Mouse (Mus musculus) neural tube, embryonic 11.5 days (tissue): Measurements from ENCODE around the gene Tnpo1. TPM values are rescaled to one million over a fixed set of nuclear protein-coding genes. Genes with fewer than 3 reads are reported as not detected.

Source experiments
- ATAC-seq: fragments of 200-750 bp; cut with Nextera tagmentation; 2 replicates; pipeline ENCODE4 v1.8.0; 2017; ENCODE audit warnings: moderate number of reproducible peaks, mild to moderate bottlenecking, moderate TSS enrichment, moderate library complexity; ENCODE audit not compliant: insufficient read depth, low FRiP score, low TSS enrichment
- DNase-seq: peaks from one replicate; pipeline ENCODE4 v3.0.0-alpha.2; 2015; ENCODE audit warnings: low spot score
- H3K27ac ChIP-seq: fragments of 300-500 bp; sonication (generic); 2 replicates; pipeline ENCODE4 v1.5.1; 2014; ENCODE audit warnings: low read depth, mild to moderate bottlenecking, low read length
- H3K27me3 ChIP-seq: fragments of 300-500 bp; sonication (generic); 2 replicates; pipeline ENCODE4 v1.6.1; 2014; ENCODE audit warnings: mild to moderate bottlenecking, low read length, mixed read lengths; ENCODE audit not compliant: control insufficient read depth, insufficient read depth
- H3K36me3 ChIP-seq: fragments of 300-500 bp; sonication (generic); 2 replicates; pipeline ENCODE4 v1.6.1; 2014; ENCODE audit warnings: mild to moderate bottlenecking, low read length, moderate library complexity, mixed read lengths; ENCODE audit not compliant: control insufficient read depth, insufficient read depth
- H3K4me1 ChIP-seq: fragments of 300-500 bp; sonication (generic); 2 replicates; pipeline ENCODE4 v1.6.1; 2014; ENCODE audit warnings: low read length, mixed read lengths; ENCODE audit not compliant: control insufficient read depth, insufficient read depth
- H3K4me2 ChIP-seq: fragments of 300-500 bp; sonication (generic); 2 replicates; pipeline ENCODE4 v1.6.1; 2014; ENCODE audit warnings: low read depth, mild to moderate bottlenecking, moderate library complexity
- H3K4me3 ChIP-seq: fragments of 300-500 bp; sonication (generic); 2 replicates; pipeline ENCODE4 v1.5.1; 2014; ENCODE audit warnings: low read depth, low read length
- H3K9ac ChIP-seq: fragments of 300-500 bp; sonication (generic); 2 replicates; pipeline ENCODE4 v1.6.1; 2014; ENCODE audit warnings: mild to moderate bottlenecking, low read length
- H3K9me3 ChIP-seq: fragments of 300-500 bp; sonication (generic); 2 replicates; pipeline ENCODE4 v1.6.1; 2016; ENCODE audit warnings: low read length; ENCODE audit not compliant: control insufficient read depth
- WGBS: fragments of 180-500 bp; shearing (Covaris S2); extraction: QIAGEN DNeasy Blood & Tissue Kit; methylation state at CpG from one replicate; pipeline ENCODE4 v1.1.7; 2014; 5-methylcytosine and 5-hydroxymethylcytosine counted together
- polyA plus RNA-seq: library from polyadenylated mRNA; unstranded; fragments of >200 nt; fragmentation: Nextera tagmentation; extraction: Ambion mirVana; gene quantifications from 2 replicates; pipeline ENCODE4 v1.2.1, GENCODE M21; 2014

Gene Tnpo1
- polyA plus RNA-seq, 1 experiment from 2014 or later: 67.8 TPM

DNA sequence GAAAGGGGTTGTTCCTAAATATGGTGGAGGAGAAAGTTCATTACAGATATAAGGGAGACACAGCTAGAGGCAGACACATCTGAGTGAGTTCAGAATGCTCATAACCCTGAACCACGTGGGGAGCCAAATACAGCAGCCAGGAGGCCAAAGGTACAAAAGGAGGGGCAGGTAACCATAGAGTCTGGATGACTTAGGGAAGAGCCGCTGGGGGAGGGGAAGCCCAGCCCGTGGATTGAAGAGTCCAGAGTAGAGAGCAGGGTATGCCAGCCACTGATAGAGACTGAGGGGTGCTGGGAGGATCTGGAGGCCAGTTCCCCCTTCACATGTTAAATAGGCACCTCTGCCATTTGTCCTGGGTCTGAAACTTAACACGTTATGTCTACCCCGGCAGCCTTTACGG, 29.5 kb upstream of the Tnpo1 start:
- no peaks in the 10 kb centered on the region for H3K9me3 ChIP-seq
- no peaks in the 10 kb centered on the region for H3K27me3 ChIP-seq
- no peak overlapping the region for H3K9ac ChIP-seq
- H3K4me3 ChIP-seq: no peak overlapping the region
- H3K4me1 ChIP-seq: peaks cover 3% of the 10 kb centered on the region; the same call in 1 of the 2 replicates
- DNase-seq (no peak), ATAC-seq (no peak)
- no peak overlapping the region for H3K4me2 ChIP-seq
- no peaks in the 10 kb centered on the region for H3K36me3 ChIP-seq
- 55% methylated on average over 6 of the region's 6 CpGs for WGBS
- no peak overlapping the region for H3K27ac ChIP-seq

GRCm38 (mm10) chr13:98955226-98955625, 29.0 kb upstream of the Tnpo1 start:
- H3K4me3 ChIP-seq: no peak overlapping the region
- DNase-seq (no peak), ATAC-seq (no peak)
- H3K9me3 ChIP-seq: no peaks in the 10 kb centered on the region
- no peaks in the 10 kb centered on the region for H3K27me3 ChIP-seq
- H3K36me3 ChIP-seq: no peaks in the 10 kb centered on the region
- WGBS: 69% methylated on average over 5 of the region's 5 CpGs
- no peak overlapping the region for H3K9ac ChIP-seq
- no peak overlapping the region for H3K27ac ChIP-seq
- H3K4me1 ChIP-seq: peaks cover 3% of the 10 kb centered on the region; the same call in 1 of the 2 replicates
- no peak overlapping the region for H3K4me2 ChIP-seq

DNA sequence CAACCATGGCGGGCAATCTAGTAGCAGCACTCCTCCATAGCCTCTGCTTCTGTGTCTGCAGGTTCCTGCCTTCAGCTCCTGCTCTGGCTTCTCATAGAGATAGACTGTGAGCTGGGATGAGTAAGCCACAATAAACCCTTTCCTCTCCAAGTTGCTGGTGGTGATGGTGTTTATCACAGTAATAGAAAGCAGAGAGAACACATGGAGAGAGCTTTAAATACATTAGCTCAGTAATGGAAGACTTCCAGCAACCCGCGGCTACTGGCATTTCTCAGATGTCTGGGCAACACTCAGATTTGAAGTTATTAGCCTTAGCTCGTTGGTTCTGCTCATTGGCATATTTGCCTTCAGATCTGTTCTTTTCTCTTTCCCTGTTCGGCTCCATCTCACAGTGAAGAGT, 27.6 kb upstream of the Tnpo1 start:
- 96% methylated on average over 5 of the region's 5 CpGs for WGBS
- H3K9me3 ChIP-seq: no peaks in the 10 kb centered on the region
- no peaks in the 10 kb centered on the region for H3K27me3 ChIP-seq
- peaks cover 3% of the 10 kb centered on the region; the same call in 1 of the 2 replicates for H3K4me1 ChIP-seq
- H3K4me3 ChIP-seq: no peak overlapping the region
- no peaks in the 10 kb centered on the region for H3K36me3 ChIP-seq
- ATAC-seq (no peak), DNase-seq (no peak)
- H3K4me2 ChIP-seq: no peak overlapping the region
- no peak overlapping the region for H3K9ac ChIP-seq
- H3K27ac ChIP-seq: no peak overlapping the region

DNA sequence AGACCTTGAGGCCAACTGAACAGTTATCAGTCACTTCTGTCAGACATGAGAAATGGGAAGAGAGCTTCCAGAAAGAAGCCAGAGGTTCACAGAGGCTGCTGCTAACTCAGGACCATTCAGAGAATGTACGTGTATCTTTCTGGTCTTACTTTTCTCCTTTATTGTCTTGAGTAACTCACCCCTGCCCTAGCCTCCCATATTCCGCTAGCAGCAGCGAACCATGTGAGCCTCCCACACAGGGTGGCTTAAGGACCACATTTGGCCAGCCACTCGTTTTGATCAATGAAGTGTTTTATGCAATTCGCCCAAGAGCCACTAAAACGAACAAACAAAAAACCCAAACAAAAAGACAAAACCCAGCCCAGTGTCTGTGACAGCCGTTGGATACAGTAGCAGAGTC, 25.8 kb upstream of the Tnpo1 start:
- no peak for ATAC-seq
- Histone ChIP-seq H3K4me3 (no peak overlapping the region), H3K27me3 (no peaks in the 10 kb centered on the region), H3K4me2 (no peak overlapping the region), H3K4me1 (no peaks in the 10 kb centered on the region), H3K36me3 (no peaks in the 10 kb centered on the region), H3K9ac (no peak overlapping the region), H3K9me3 (no peaks in the 10 kb centered on the region), H3K27ac (no peak overlapping the region)
- no peak for DNase-seq
- WGBS: 80% methylated on average over 7 of the region's 7 CpGs

- H3K4me1 ChIP-seq: no peaks in the 10 kb centered on the region
Observed at GRCm38 (mm10) chr13:98948146-98948545, 22.0 kb upstream of the Tnpo1 start.

GRCm38 (mm10) chr13:98946434-98946833, 20.2 kb upstream of the Tnpo1 start:
- no peak for DNase-seq
- no peaks in the 10 kb centered on the region for H3K9me3 ChIP-seq
- H3K27ac ChIP-seq: no peak overlapping the region
- no peak for ATAC-seq
- no peak overlapping the region for H3K9ac ChIP-seq
- no peaks in the 10 kb centered on the region for H3K27me3 ChIP-seq
- WGBS: 85% methylated on average over 7 of the region's 7 CpGs
- no peak overlapping the region for H3K4me3 ChIP-seq
- H3K4me1 ChIP-seq: no peaks in the 10 kb centered on the region
- no peaks in the 10 kb centered on the region for H3K36me3 ChIP-seq
- H3K4me2 ChIP-seq: no peak overlapping the region

More at GRCm38 (mm10) chr13:98948146-98948545, 22.0 kb upstream of the Tnpo1 start:
- Histone ChIP-seq H3K4me3 (no peak overlapping the region), H3K36me3 (no peaks in the 10 kb centered on the region), H3K27ac (no peak overlapping the region), H3K27me3 (no peaks in the 10 kb centered on the region), H3K4me2 (no peak overlapping the region), H3K9ac (no peak overlapping the region), H3K9me3 (no peaks in the 10 kb centered on the region)
- DNase-seq (no peak), ATAC-seq (no peak)
- WGBS: 75% methylated on average over 4 of the region's 4 CpGs

DNA sequence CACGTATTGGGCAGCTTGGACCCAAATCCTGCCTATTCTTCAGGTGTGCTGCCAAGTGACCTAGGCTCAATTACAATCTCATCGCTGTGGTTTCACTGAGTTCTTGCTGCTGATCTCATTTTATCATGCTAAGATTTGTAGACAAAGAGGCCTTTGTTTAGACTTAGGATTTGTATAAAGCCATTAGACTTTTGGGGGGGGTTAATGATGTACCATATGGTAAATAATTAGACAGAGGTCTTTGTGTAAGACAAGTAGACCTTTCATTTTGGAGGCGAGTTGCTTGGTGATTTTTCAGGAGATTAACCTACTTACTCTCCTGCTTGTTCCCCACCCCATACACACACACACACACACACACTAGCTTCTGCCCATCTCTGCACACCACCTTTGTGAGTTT, 19.7 kb upstream of the Tnpo1 start:
- no peak overlapping the region for H3K27ac ChIP-seq
- 38% methylated on average over 3 of the region's 3 CpGs for WGBS
- no peak overlapping the region for H3K4me3 ChIP-seq
- DNase-seq (no peak), ATAC-seq (no peak)
- H3K4me2 ChIP-seq: no peak overlapping the region
- no peaks in the 10 kb centered on the region for H3K36me3 ChIP-seq
- H3K27me3 ChIP-seq: no peaks in the 10 kb centered on the region
- H3K4me1 ChIP-seq: no peaks in the 10 kb centered on the region
- no peak overlapping the region for H3K9ac ChIP-seq
- H3K9me3 ChIP-seq: no peaks in the 10 kb centered on the region

GRCm38 (mm10) chr13:98945381-98945780, 19.2 kb upstream of the Tnpo1 start:
- DNase-seq: no peak
- Histone ChIP-seq H3K4me3 (no peak overlapping the region), H3K9ac (no peak overlapping the region), H3K4me2 (no peak overlapping the region), H3K4me1 (no peaks in the 10 kb centered on the region), H3K9me3 (no peaks in the 10 kb centered on the region), H3K27ac (no peak overlapping the region), H3K27me3 (no peaks in the 10 kb centered on the region), H3K36me3 (no peaks in the 10 kb centered on the region)
- WGBS: 89% methylated on average over 4 of the region's 4 CpGs
- ATAC-seq: no peak

DNA sequence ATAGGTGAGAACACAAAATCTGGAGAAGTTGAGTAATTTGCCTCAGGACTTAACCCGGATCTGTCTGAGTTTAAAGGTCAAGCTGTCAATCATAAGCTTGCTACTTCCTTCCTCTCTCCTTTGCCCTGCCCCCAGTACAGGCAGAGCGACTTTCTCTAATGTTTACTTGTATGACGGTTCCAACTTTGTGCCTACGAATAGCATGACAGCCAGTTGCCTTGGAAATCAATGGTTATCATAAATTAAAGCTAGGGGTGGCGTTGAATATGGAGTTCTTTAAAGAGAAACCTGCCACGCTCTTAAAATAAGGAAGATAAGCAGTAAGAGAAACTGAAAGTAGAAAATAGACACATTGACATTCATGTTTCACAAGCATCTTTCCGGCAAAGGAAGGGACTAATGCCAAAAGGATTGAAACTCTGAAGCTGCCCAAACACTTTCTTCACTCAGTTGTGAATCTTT, 18.5 kb upstream of the Tnpo1 start:
- Histone ChIP-seq H3K36me3 (no peaks in the 10 kb centered on the region), H3K9ac (no peak overlapping the region)
- WGBS: 80% methylated on average over 7 of the region's 7 CpGs

More for the DNA sequence above, 18.5 kb upstream of the Tnpo1 start:
- H3K27ac ChIP-seq: no peak overlapping the region
- DNase-seq (no peak), ATAC-seq (no peak)
- H3K4me2 ChIP-seq: no peak overlapping the region
- no peaks in the 10 kb centered on the region for H3K9me3 ChIP-seq
- H3K4me3 ChIP-seq: no peak overlapping the region
- no peaks in the 10 kb centered on the region for H3K4me1 ChIP-seq
- H3K27me3 ChIP-seq: no peaks in the 10 kb centered on the region
